Mouse (Mus musculus) cortical plate, adult 2 months (tissue): ENCODE results near the gene Timm23.
"Not testable (repeated sequence)": the region's sequence is repeated elsewhere in the genome, so short reads cannot be mapped to it uniquely, and the experiment has no call there.

ENCODE experiments used
- CTCF ChIP-seq: fragments of 200-500 bp; IDR thresholded peaks from 2 replicates; pipeline ENCODE4 v1.5.1; 2011; ENCODE audit warnings: mild to moderate bottlenecking, control low read depth, low read length; ENCODE audit not compliant: insufficient read depth; ENCODE audit errors: extremely low read depth
- POLR2A ChIP-seq: fragments of 200-500 bp; IDR thresholded peaks from 2 replicates; pipeline ENCODE4 v1.6.1; 2011; ENCODE audit warnings: mild to moderate bottlenecking, low read length, control low read depth; ENCODE audit not compliant: insufficient read depth; ENCODE audit errors: extremely low read depth

DNA sequence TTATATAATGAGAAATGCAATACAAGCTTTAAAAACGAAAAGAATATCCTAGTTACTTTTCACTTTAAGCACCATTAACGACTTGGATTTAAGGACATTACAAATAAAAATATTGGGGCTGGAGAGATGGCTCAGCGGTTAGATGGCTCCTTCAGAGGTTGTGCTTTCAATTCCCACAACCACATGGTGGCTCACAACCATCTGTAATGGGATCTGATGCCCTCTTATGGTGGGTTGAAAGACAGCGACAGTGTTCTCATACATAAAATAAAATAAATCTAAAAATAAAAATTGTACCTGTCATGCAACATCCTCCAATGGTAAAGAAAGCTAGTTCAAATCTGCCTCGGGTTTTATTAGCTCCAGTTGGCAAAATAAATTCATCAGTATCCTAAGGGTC, 8.1 kb downstream of the Timm23 start:
- TF ChIP-seq CTCF, POLR2A: not testable (repeated sequence)
